Mouse (Mus musculus): ENCODE data around the gene Cd28.

DNA sequence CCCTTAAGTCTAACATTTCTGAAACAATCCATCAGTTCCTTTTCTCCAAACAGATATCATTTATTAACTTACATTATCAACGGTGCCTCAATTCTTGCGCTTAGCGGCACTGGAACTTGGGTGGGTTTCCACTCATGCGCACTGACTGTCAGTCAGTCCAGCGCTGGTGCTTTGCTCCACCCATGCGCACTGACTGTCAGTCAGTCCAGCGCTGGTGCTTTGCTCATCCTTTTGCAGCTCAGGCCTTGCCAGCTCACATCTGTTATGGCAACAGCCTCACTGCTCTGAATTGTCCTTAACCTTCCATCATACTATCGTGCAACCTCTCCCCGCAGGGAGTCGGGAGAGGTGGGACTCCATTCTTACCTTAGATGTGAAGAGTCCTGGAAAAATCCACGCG, 37.4 kb downstream of the Cd28 start:
- no peak for TF ChIP-seq EP300 (IDR thresholded peaks at IDR 0.05; ENCODE audit: insufficient read depth, low read depth, low read length)
- no peak for TF ChIP-seq POLR2A (IDR thresholded peaks at IDR 0.05; ENCODE audit: insufficient read depth, low read depth, low read length)
